Mouse (Mus musculus) forebrain, embryonic 11.5 days (tissue): ENCODE data around the gene Smim4. TPM values are rescaled to one million over a fixed set of nuclear protein-coding genes. Genes with fewer than 3 reads are reported as not detected.

ENCODE experiments used
- ATAC-seq: fragments of 200-750 bp; cut with Nextera tagmentation; replicated peaks from 2 replicates; pipeline ENCODE4 v1.8.0; 2017; ENCODE audit warnings: moderate TSS enrichment; ENCODE audit not compliant: low FRiP score
- DNase-seq: peaks from one replicate; pipeline ENCODE4 v3.0.0-alpha.2; 2017; ENCODE audit warnings: low spot score
- H3K27ac ChIP-seq: fragments of 300-500 bp; sonication (generic); 2 replicates; pipeline ENCODE4 v1.5.1; 2014; ENCODE audit warnings: low read depth, low read length
- H3K27me3 ChIP-seq: fragments of 300-500 bp; sonication (generic); 2 replicates; pipeline ENCODE4 v1.6.1; 2014; ENCODE audit warnings: mild to moderate bottlenecking, low read length, mixed read lengths; ENCODE audit not compliant: control insufficient read depth, insufficient read depth
- H3K36me3 ChIP-seq: fragments of 300-500 bp; sonication (generic); 2 replicates; pipeline ENCODE4 v1.6.1; 2014; ENCODE audit warnings: mild to moderate bottlenecking, low read length, moderate library complexity, mixed read lengths; ENCODE audit not compliant: control insufficient read depth, insufficient read depth
- H3K4me1 ChIP-seq: fragments of 300-500 bp; sonication (generic); replicated peaks from 2 replicates; pipeline ENCODE4 v1.6.1; 2014; ENCODE audit warnings: low read length, mixed read lengths; ENCODE audit not compliant: control insufficient read depth, insufficient read depth
- H3K4me2 ChIP-seq: fragments of 300-500 bp; sonication (generic); 2 replicates; pipeline ENCODE4 v1.6.1; 2014; ENCODE audit warnings: low read depth, mild to moderate bottlenecking, low read length, moderate library complexity, mixed read lengths; ENCODE audit not compliant: severe bottlenecking
- H3K4me3 ChIP-seq: fragments of 300-500 bp; sonication (generic); 2 replicates; pipeline ENCODE4 v1.5.1; 2014; ENCODE audit warnings: low read depth, low read length
- H3K9ac ChIP-seq: fragments of 300-500 bp; sonication (generic); 2 replicates; pipeline ENCODE4 v1.6.1; 2014; ENCODE audit warnings: low read length
- H3K9me3 ChIP-seq: fragments of 300-500 bp; sonication (generic); 2 replicates; pipeline ENCODE4 v1.6.1; 2016; ENCODE audit warnings: low read length, mixed read lengths; ENCODE audit not compliant: control insufficient read depth
- WGBS: fragments of 180-500 bp; shearing (Covaris S2); extraction: QIAGEN DNeasy Blood & Tissue Kit; methylation state at CpG from one replicate; pipeline ENCODE4 v1.1.7; 2014; 5-methylcytosine and 5-hydroxymethylcytosine counted together
- polyA plus RNA-seq: library from polyadenylated mRNA; unstranded; fragments of >200 nt; fragmentation: Nextera tagmentation; extraction: Ambion mirVana; gene quantifications from 2 replicates; pipeline ENCODE4 v1.2.1, GENCODE M21; 2014

Gene Smim4
- 50.9 and 52.7 TPM in 2 replicates for polyA plus RNA-seq

- Histone ChIP-seq H3K4me3 (peak within 1 kb of the TSS; percentile 71), H3K9me3 (no peaks in the 10 kb centered on the region), H3K27me3 (no peaks in the 10 kb centered on the region), H3K9ac (peak within 1 kb of the TSS; percentile 83), H3K4me1 (peaks cover 24% of the 10 kb centered on the region), H3K4me2 (peak within 1 kb of the TSS; percentile 87), H3K36me3 (no peaks in the 10 kb centered on the region), H3K27ac (peak within 1 kb of the TSS; percentile 54)
- ATAC-seq, result peak; percentile 92
- peak; percentile 99 for DNase-seq
- WGBS, result under 1% methylated on average over 33 of the region's 33 CpGs
Observed at GRCm38 (mm10) chr14:31128826-31129219, at the start of gene Smim4. Gene Smim4, minus strand, starts transcription at chr14:31128956.

- Histone ChIP-seq H3K4me3 (no peak overlapping the region), H3K4me1 (no peaks in the 10 kb centered on the region), H3K9ac (no peak overlapping the region), H3K27me3 (no peaks in the 10 kb centered on the region), H3K9me3 (no peaks in the 10 kb centered on the region), H3K36me3 (peaks cover 46% of the 10 kb centered on the region), H3K4me2 (no peak overlapping the region), H3K27ac (no peak overlapping the region)
- no peak for DNase-seq
- 94% methylated on average over 5 of the region's 5 CpGs for WGBS
- ATAC-seq, result no peak
Observed at GRCm38 (mm10) chr14:31177715-31178114, 49.0 kb upstream of the Smim4 start.

GRCm38 (mm10) chr14:31177287-31177686 lies 48.5 kb upstream of the Smim4 start:
- H3K4me2 ChIP-seq, result no peak overlapping the region
- no peaks in the 10 kb centered on the region for H3K27me3 ChIP-seq
- ATAC-seq (no peak), DNase-seq (no peak)
- no peak overlapping the region for H3K27ac ChIP-seq
- no peak overlapping the region for H3K4me3 ChIP-seq
- peaks cover 49% of the 10 kb centered on the region for H3K36me3 ChIP-seq
- no peaks in the 10 kb centered on the region for H3K9me3 ChIP-seq
- WGBS, result 92% methylated on average over 16 of the region's 16 CpGs
- H3K9ac ChIP-seq, result no peak overlapping the region
- no peaks in the 10 kb centered on the region for H3K4me1 ChIP-seq

- Histone ChIP-seq H3K27ac (no peak overlapping the region), H3K4me3 (no peak overlapping the region), H3K9ac (no peak overlapping the region), H3K36me3 (peaks cover 50% of the 10 kb centered on the region), H3K27me3 (no peaks in the 10 kb centered on the region), H3K4me2 (no peak overlapping the region), H3K4me1 (no peaks in the 10 kb centered on the region), H3K9me3 (no peaks in the 10 kb centered on the region)
- ATAC-seq (no peak), DNase-seq (no peak)
- WGBS, result 93% methylated on average over 7 of the region's 7 CpGs
Observed at GRCm38 (mm10) chr14:31173537-31173936, 44.8 kb upstream of the Smim4 start.

- 95% methylated on average over 18 of the region's 18 CpGs for WGBS
- H3K9ac ChIP-seq, result no peak overlapping the region
- no peak overlapping the region for H3K4me3 ChIP-seq
- ATAC-seq (no peak), DNase-seq (no peak)
- no peaks in the 10 kb centered on the region for H3K9me3 ChIP-seq
- no peaks in the 10 kb centered on the region for H3K4me1 ChIP-seq
- H3K27me3 ChIP-seq, result no peaks in the 10 kb centered on the region
- no peak overlapping the region for H3K27ac ChIP-seq
- H3K36me3 ChIP-seq, result peaks cover 48% of the 10 kb centered on the region
- H3K4me2 ChIP-seq, result no peak overlapping the region
Observed at GRCm38 (mm10) chr14:31172781-31173455, 44.2 kb upstream of the Smim4 start.

GRCm38 (mm10) chr14:31171821-31172220 lies 43.1 kb upstream of the Smim4 start:
- DNase-seq (no peak), ATAC-seq (no peak)
- Histone ChIP-seq H3K4me3 (no peak overlapping the region), H3K27me3 (no peaks in the 10 kb centered on the region), H3K36me3 (peaks cover 42% of the 10 kb centered on the region), H3K9me3 (no peaks in the 10 kb centered on the region), H3K9ac (no peak overlapping the region), H3K4me2 (no peak overlapping the region), H3K4me1 (no peaks in the 10 kb centered on the region), H3K27ac (no peak overlapping the region)
- WGBS, result 95% methylated on average over 15 of the region's 15 CpGs

- H3K4me3 ChIP-seq, result no peak overlapping the region
- 91% methylated on average over 11 of the region's 11 CpGs for WGBS
- H3K36me3 ChIP-seq, result peaks cover 37% of the 10 kb centered on the region
- H3K27me3 ChIP-seq, result no peaks in the 10 kb centered on the region
- H3K4me1 ChIP-seq, result no peaks in the 10 kb centered on the region
- no peak for ATAC-seq
- no peak for DNase-seq
- no peak overlapping the region for H3K4me2 ChIP-seq
- no peak overlapping the region for H3K9ac ChIP-seq
- no peaks in the 10 kb centered on the region for H3K9me3 ChIP-seq
- no peak overlapping the region for H3K27ac ChIP-seq
Observed at GRCm38 (mm10) chr14:31171386-31171785, 42.6 kb upstream of the Smim4 start.

- H3K36me3 ChIP-seq, result peaks cover 34% of the 10 kb centered on the region
- H3K27me3 ChIP-seq, result no peaks in the 10 kb centered on the region
- ATAC-seq, result no peak
Observed at GRCm38 (mm10) chr14:31170963-31171362, 42.2 kb upstream of the Smim4 start.

GRCm38 (mm10) chr14:31169508-31169907 lies 40.8 kb upstream of the Smim4 start:
- WGBS, result 88% methylated on average over 6 of the region's 6 CpGs
- Histone ChIP-seq H3K4me2 (no peak overlapping the region), H3K27ac (no peak overlapping the region), H3K4me1 (no peaks in the 10 kb centered on the region), H3K9me3 (no peaks in the 10 kb centered on the region), H3K27me3 (no peaks in the 10 kb centered on the region), H3K4me3 (no peak overlapping the region), H3K36me3 (peaks cover 28% of the 10 kb centered on the region), H3K9ac (no peak overlapping the region)
- DNase-seq, result no peak
- no peak for ATAC-seq

More at GRCm38 (mm10) chr14:31170963-31171362, 42.2 kb upstream of the Smim4 start:
- Histone ChIP-seq H3K4me2 (no peak overlapping the region), H3K27ac (no peak overlapping the region), H3K4me3 (no peak overlapping the region), H3K4me1 (no peaks in the 10 kb centered on the region), H3K9ac (no peak overlapping the region), H3K9me3 (no peaks in the 10 kb centered on the region)
- WGBS, result 87% methylated on average over 13 of the region's 13 CpGs
- no peak for DNase-seq
